In the genomic region with DNA sequence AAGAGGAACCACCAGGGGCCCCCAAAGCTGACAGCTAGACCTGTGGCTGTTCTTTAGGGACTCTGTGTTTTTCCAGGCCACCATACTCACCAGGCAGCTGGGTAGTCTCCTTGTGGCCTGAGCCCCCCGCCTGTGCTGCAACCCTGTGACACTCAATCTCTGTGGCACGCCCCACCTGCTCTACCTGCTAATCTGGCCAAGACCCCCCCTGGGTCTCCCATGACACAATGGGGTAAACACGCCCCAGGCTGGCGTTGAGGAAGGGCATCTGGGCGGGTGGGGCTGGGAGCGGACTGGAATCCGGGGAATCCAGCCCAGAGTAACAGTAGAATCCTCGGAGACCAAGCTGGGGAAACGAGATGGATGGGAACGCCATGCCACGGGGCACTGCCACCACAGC, we compare ENCODE assay signal across 26 mouse cellular contexts. TPM values are rescaled to one million over a fixed set of nuclear protein-coding genes. Genes with fewer than 3 reads are reported as not detected.
DNase-seq lines count a peak whose midpoint lies in the region; ATAC-seq and TF ChIP-seq lines count a peak whose summit lies in the region.
"Had no signal": no experiment of that assay in that cellular context is flagged by ENCODE, and none has a peak within 500 bp of the region (broad histone marks: within the 10 kb centered on the region; RNA-seq: fewer than 3 reads in every experiment).

No protein-coding gene starts in this region.

- peaks cover 7% of the 10 kb centered on the region for H3K9me3 ChIP-seq in embryonic facial prominence, embryonic 14.5 days (ENCODE audit: control insufficient read depth, low read length)
- H3K9me3 ChIP-seq in embryonic facial prominence, embryonic 10.5 days = no peaks in the 10 kb centered on the region
- H3K9me3 ChIP-seq in forebrain, embryonic 14.5 days (replicated peaks; ENCODE audit: control insufficient read depth, low read length) = peaks cover 5% of the 10 kb centered on the region; the same call in 1 of the 2 replicates
- peaks cover 4% of the 10 kb centered on the region; the same call in 1 of the 2 replicates for H3K9me3 ChIP-seq in forebrain, embryonic 16.5 days (ENCODE audit: control insufficient read depth, low read length)
- no peaks in the 10 kb centered on the region for H3K9me3 ChIP-seq in lung, postnatal 0 days (ENCODE audit: low read length)
- H3K9me3 ChIP-seq: embryonic facial prominence, embryonic 12.5 days; heart, embryonic 15.5 days; hindbrain, embryonic 15.5 days had no signal

- no peaks in the 10 kb centered on the region for H3K36me3 ChIP-seq in embryonic facial prominence, embryonic 14.5 days (ENCODE audit: control insufficient read depth, insufficient read depth, low read length)
- 0 out of 2 replicates have a peak, but pooled peaks cover 9% of the 10 kb centered on the region for H3K36me3 ChIP-seq in embryonic facial prominence, embryonic 10.5 days (replicated peaks)
- peaks cover 4% of the 10 kb centered on the region; the same call in 1 of the 2 replicates for H3K36me3 ChIP-seq in forebrain, embryonic 14.5 days (ENCODE audit: control insufficient read depth, insufficient read depth, low read length)
- no peaks in the 10 kb centered on the region for H3K36me3 ChIP-seq in forebrain, embryonic 16.5 days (ENCODE audit: control insufficient read depth, insufficient read depth)
- H3K36me3 ChIP-seq in lung, postnatal 0 days (ENCODE audit: insufficient read depth, low read length) = no peaks in the 10 kb centered on the region
- H3K36me3 ChIP-seq: embryonic facial prominence, embryonic 12.5 days; heart, embryonic 12.5 days; heart, embryonic 15.5 days; hindbrain, embryonic 15.5 days had no signal

- no peak overlapping the region for H3K9ac ChIP-seq in embryonic facial prominence, embryonic 14.5 days (ENCODE audit: low read depth, low read length)
- no peak overlapping the region for H3K9ac ChIP-seq in forebrain, embryonic 14.5 days (ENCODE audit: low read length)
- H3K9ac ChIP-seq in forebrain, embryonic 16.5 days (replicated peaks; ENCODE audit: low read depth, low read length) = no peak overlapping the region
- no peak overlapping the region for H3K9ac ChIP-seq in lung, postnatal 0 days (replicated peaks; ENCODE audit: low read depth)
- H3K9ac ChIP-seq: embryonic facial prominence, embryonic 12.5 days; heart, embryonic 12.5 days; heart, embryonic 15.5 days; hindbrain, embryonic 15.5 days had no signal

- no peak overlapping the region for H3K4me2 ChIP-seq in embryonic facial prominence, embryonic 14.5 days (ENCODE audit: low read depth, low read length)
- no peak overlapping the region for H3K4me2 ChIP-seq in forebrain, embryonic 14.5 days (ENCODE audit: low read length)
- H3K4me2 ChIP-seq in forebrain, embryonic 16.5 days (ENCODE audit: low read length) = no peak overlapping the region
- H3K4me2 ChIP-seq in lung, postnatal 0 days (replicated peaks; ENCODE audit: low read depth, low read length) = no peak overlapping the region
- H3K4me2 ChIP-seq: embryonic facial prominence, embryonic 12.5 days; heart, embryonic 12.5 days; heart, embryonic 15.5 days; hindbrain, embryonic 15.5 days had no signal

- H3K27me3 ChIP-seq in embryonic facial prominence, embryonic 14.5 days (replicated peaks; ENCODE audit: control insufficient read depth, insufficient read depth, low read length) = no peaks in the 10 kb centered on the region
- H3K27me3 ChIP-seq in embryonic facial prominence, embryonic 10.5 days (replicated peaks; ENCODE audit: low read depth, poor library complexity, severe bottlenecking) = peaks cover 6% of the 10 kb centered on the region
- no peaks in the 10 kb centered on the region for H3K27me3 ChIP-seq in forebrain, embryonic 14.5 days (replicated peaks; ENCODE audit: control insufficient read depth, insufficient read depth, low read length)
- H3K27me3 ChIP-seq in forebrain, embryonic 16.5 days (replicated peaks; ENCODE audit: control insufficient read depth, insufficient read depth, low read length) = no peaks in the 10 kb centered on the region
- no peaks in the 10 kb centered on the region for H3K27me3 ChIP-seq in lung, postnatal 0 days (replicated peaks; ENCODE audit: insufficient read depth, low read length)
- H3K27me3 ChIP-seq: embryonic facial prominence, embryonic 12.5 days; hindbrain, embryonic 15.5 days had no signal

- no peaks in the 10 kb centered on the region for H3K4me1 ChIP-seq in embryonic facial prominence, embryonic 14.5 days (ENCODE audit: control insufficient read depth, insufficient read depth, low read length)
- peaks cover 6% of the 10 kb centered on the region; the same call in 1 of the 2 replicates for H3K4me1 ChIP-seq in embryonic facial prominence, embryonic 10.5 days
- no peaks in the 10 kb centered on the region for H3K4me1 ChIP-seq in forebrain, embryonic 14.5 days (ENCODE audit: control insufficient read depth, insufficient read depth, low read length)
- peaks cover 23% of the 10 kb centered on the region for H3K4me1 ChIP-seq in forebrain, embryonic 16.5 days (replicated peaks; ENCODE audit: control insufficient read depth, insufficient read depth, low read length)
- no peaks in the 10 kb centered on the region for H3K4me1 ChIP-seq in lung, postnatal 0 days (ENCODE audit: insufficient read depth, low read depth, low read length)
- H3K4me1 ChIP-seq: heart, embryonic 12.5 days; heart, embryonic 15.5 days had no signal

- no peak for TF ChIP-seq EP300 in lung, postnatal 0 days (IDR thresholded peaks at IDR 0.05)

- DNase-seq in embryonic facial prominence, embryonic 14.5 days (ENCODE audit: low spot score) = peak; percentile 50
- DNase-seq in embryonic facial prominence, embryonic 10.5 days (ENCODE audit: low spot score) = no peak
- DNase-seq in forebrain, embryonic 14.5 days (ENCODE audit: low spot score) = no peak
- DNase-seq in lung, postnatal 0 days (ENCODE audit: low spot score) = no peak
- DNase-seq in lung, postnatal 25 days (ENCODE audit: low spot score) = no peak
- DNase-seq in layer of hippocampus, adult 9-10 months (ENCODE audit: low spot score) = no peak
- DNase-seq: adrenal gland, adult 8-10 months; adrenal gland, postnatal 25 days; cerebellum, adult 18-20 months; cerebellum, adult 9-10 months; cerebellum, postnatal 14 days; gastrocnemius, postnatal 25 days; heart, adult 18-20 months; heart, postnatal 10 days; heart, postnatal 36 days had no signal

- H3K4me3 ChIP-seq in embryonic facial prominence, embryonic 14.5 days (ENCODE audit: low read depth, low read length) = no peak overlapping the region
- no peak overlapping the region for H3K4me3 ChIP-seq in embryonic facial prominence, embryonic 10.5 days
- no peak overlapping the region for H3K4me3 ChIP-seq in forebrain, embryonic 14.5 days (ENCODE audit: low read depth, low read length)
- H3K4me3 ChIP-seq in forebrain, embryonic 16.5 days (replicated peaks; ENCODE audit: low read length) = no peak overlapping the region
- H3K4me3 ChIP-seq in lung, postnatal 0 days (ENCODE audit: low read depth, low read length) = no peak overlapping the region
- H3K4me3 ChIP-seq: embryonic facial prominence, embryonic 12.5 days; erythroblast, embryonic 14.5 days; heart, embryonic 12.5 days; heart, embryonic 15.5 days; hindbrain, embryonic 15.5 days had no signal

- TF ChIP-seq CTCF in lung, postnatal 0 days (IDR thresholded peaks at IDR 0.05) = no peak

- ATAC-seq in embryonic facial prominence, embryonic 14.5 days (ENCODE audit: low read depth) = peak; percentile 32
- ATAC-seq in forebrain, embryonic 14.5 days = no peak
- ATAC-seq in forebrain, embryonic 16.5 days = no peak
- peak; percentile 40 for ATAC-seq in lung, postnatal 0 days
- ATAC-seq: activated CD4-positive, CD25-positive, alpha-beta regulatory T cell, adult 4 months; intestine, postnatal 0 days had no signal

- WGBS in embryonic facial prominence, embryonic 14.5 days = 65% methylated on average over 11 of the region's 11 CpGs
- 77% methylated on average over 11 of the region's 11 CpGs for WGBS in embryonic facial prominence, embryonic 10.5 days
- 78% methylated on average over 11 of the region's 11 CpGs for WGBS in forebrain, embryonic 14.5 days
- 75% methylated on average over 11 of the region's 11 CpGs for WGBS in forebrain, embryonic 16.5 days
- 44% methylated on average over 11 of the region's 11 CpGs for WGBS in lung, postnatal 0 days

- no peak overlapping the region for H3K27ac ChIP-seq in embryonic facial prominence, embryonic 14.5 days (replicated peaks; ENCODE audit: low read depth, low read length)
- no peak overlapping the region for H3K27ac ChIP-seq in embryonic facial prominence, embryonic 10.5 days (replicated peaks)
- 0 out of 2 replicates have a peak overlapping the region, but pooled peaks have one; percentile 14 for H3K27ac ChIP-seq in forebrain, embryonic 14.5 days (ENCODE audit: low read depth, low read length)
- no peak overlapping the region for H3K27ac ChIP-seq in forebrain, embryonic 16.5 days (ENCODE audit: low read length)
- no peak overlapping the region for H3K27ac ChIP-seq in lung, postnatal 0 days (ENCODE audit: low read length)
- H3K27ac ChIP-seq: embryonic facial prominence, embryonic 12.5 days; heart, embryonic 15.5 days; hindbrain, embryonic 15.5 days had no signal

RNA-seq across cellular contexts. Expression of a gene that starts 21.4 kb away (rescaled TPM):
- 15.7 and 17.8 TPM in 2 replicates for polyA plus RNA-seq in embryonic facial prominence, embryonic 14.5 days (2014; fragmentation: Nextera tagmentation; extraction: Ambion mirVana)
- 22.0 and 29.5 TPM in 2 replicates for polyA plus RNA-seq in embryonic facial prominence, embryonic 10.5 days (2016; fragmentation: Nextera tagmentation; extraction: Ambion mirVana)
- polyA plus RNA-seq in forebrain, embryonic 14.5 days (2014; fragmentation: Nextera tagmentation; extraction: Ambion mirVana) = 73.4 and 84.7 TPM in 2 replicates
- 110 and 125 TPM in 2 replicates for polyA plus RNA-seq in forebrain, embryonic 16.5 days (2015; fragmentation: Nextera tagmentation; extraction: Ambion mirVana)
- 11.3 and 14.9 TPM in 2 replicates for polyA plus RNA-seq in lung, postnatal 0 days (2015; fragmentation: Nextera tagmentation; extraction: Ambion mirVana)
- polyA plus RNA-seq: activated CD4-positive, CD25-positive, alpha-beta regulatory T cell, adult 4 months; erythroblast, embryonic 14.5 days had no signal

RNA-seq across cellular contexts. Expression of a gene that starts 57.8 kb away (rescaled TPM):
- not detected in 2 replicates for polyA plus RNA-seq in embryonic facial prominence, embryonic 14.5 days (2014; fragmentation: Nextera tagmentation; extraction: Ambion mirVana)
- not detected in 2 replicates for polyA plus RNA-seq in embryonic facial prominence, embryonic 10.5 days (2016; fragmentation: Nextera tagmentation; extraction: Ambion mirVana)
- polyA plus RNA-seq in forebrain, embryonic 14.5 days (2014; fragmentation: Nextera tagmentation; extraction: Ambion mirVana) = not detected in 2 replicates
- polyA plus RNA-seq in forebrain, embryonic 16.5 days (2015; fragmentation: Nextera tagmentation; extraction: Ambion mirVana) = not detected in 2 replicates
- polyA plus RNA-seq in lung, postnatal 0 days (2015; fragmentation: Nextera tagmentation; extraction: Ambion mirVana) = not detected in 2 replicates
- polyA plus RNA-seq: activated CD4-positive, CD25-positive, alpha-beta regulatory T cell, adult 4 months; embryonic facial prominence, embryonic 12.5 days; erythroblast, embryonic 14.5 days; gonadal fat pad, adult 2 months; heart, embryonic 12.5 days; heart, embryonic 15.5 days; hindbrain, embryonic 11.5 days; hindbrain, embryonic 15.5 days; intestine, embryonic 14.5 days; intestine, postnatal 0 days had no signal

Comparison
In these comparisons a context has a peak if more than half of its experiments do, and no peak if none do; other contexts are left out.
1. ATAC-seq: peak in embryonic facial prominence, embryonic 14.5 days (single experiment) and lung, postnatal 0 days (single experiment); none in forebrain, embryonic 14.5 days (single experiment) and forebrain, embryonic 16.5 days (single experiment).